Mouse (Mus musculus) monocyte, adult 5-6 weeks (primary cell): ENCODE results near the gene Tshr. TPM values are rescaled to one million over a fixed set of nuclear protein-coding genes. Genes with fewer than 3 reads are reported as not detected.
A peak's percentile ranks its signal among the peaks of the same experiment; 100 is the strongest.
"Not testable (repeated sequence)": the region's sequence is repeated elsewhere in the genome, so short reads cannot be mapped to it uniquely, and the experiment has no call there.

Source experiments
- ATAC-seq: fragments of 153-309, 156-312 bp; replicated peaks from 2 replicates; pipeline ENCODE4 v1.8.0; 2017; ENCODE audit warnings: mild to moderate bottlenecking; ENCODE audit not compliant: low TSS enrichment, insufficient number of reproducible peaks, severe bottlenecking, poor library complexity, low FRiP score
- total RNA-seq: library from RNA; stranded (forward); fragments of 200-1000, 200-491, 200-594 nt; gene quantifications from 3 replicates; pipeline ENCODE4 v1.2.3, GENCODE M21; 2017

The Tshr gene
- total RNA-seq, 1 experiment from 2014 or later, result not detected

GRCm38 (mm10) chr12:91488406-91488805 lies 104.0 kb downstream of the Tshr start:
- no peak for ATAC-seq

GRCm38 (mm10) chr12:91495497-91496225 lies 111.3 kb downstream of the Tshr start:
- ATAC-seq, result no peak

DNA sequence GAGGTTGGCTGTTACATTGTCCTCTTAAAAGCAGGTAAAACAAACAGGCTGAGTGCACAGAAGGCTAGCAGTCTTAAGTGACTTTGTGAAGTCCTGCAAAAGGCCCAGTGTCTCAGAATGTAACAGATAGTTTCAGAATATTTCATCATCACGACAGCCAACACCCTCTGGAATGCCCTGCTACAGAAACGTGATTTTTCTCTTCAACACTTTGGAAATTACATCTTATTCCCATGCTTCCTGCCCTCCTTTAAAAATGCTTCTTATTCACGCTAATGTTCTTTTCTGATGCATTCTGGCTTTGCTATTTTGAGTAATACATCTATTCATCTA lies 111.8 kb downstream of the Tshr start:
- no peak for ATAC-seq

DNA sequence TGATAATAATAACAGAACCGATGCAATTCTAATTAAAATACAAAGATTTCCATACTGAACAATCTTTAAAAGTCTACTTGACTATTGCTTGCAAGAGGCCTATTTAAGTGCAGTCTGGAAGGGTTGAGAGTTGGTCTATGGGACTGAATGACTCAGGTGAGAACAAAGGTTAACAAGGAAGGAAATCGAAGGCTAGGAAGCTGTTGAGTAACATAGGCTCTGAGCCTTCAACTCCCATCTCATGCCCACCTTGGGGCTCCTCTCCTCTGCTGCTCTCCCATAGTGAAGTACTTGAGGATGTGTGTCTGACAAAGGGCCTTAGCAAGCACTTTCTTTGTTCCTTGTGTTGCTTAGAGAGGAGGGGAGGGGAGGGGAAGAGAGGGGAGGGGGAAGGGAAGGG lies 116.1 kb downstream of the Tshr start:
- ATAC-seq, result no peak

DNA sequence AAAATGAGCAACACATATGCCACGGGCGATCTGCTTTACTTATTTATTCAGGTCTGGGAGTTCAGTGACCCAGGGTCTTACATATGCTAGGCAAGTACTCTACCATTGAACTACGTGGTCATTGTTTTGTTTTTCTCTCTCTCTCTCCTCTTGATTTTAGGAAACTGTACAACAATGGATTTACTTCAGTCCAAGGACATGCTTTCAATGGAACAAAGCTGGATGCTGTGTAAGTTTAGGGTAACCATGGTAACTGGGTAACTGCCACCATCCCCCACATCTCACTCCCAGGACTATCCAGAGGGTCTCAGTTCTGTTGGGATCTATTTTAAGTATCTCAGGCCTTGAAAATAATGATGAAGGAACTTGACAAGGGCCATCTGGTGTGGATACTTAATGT lies 127.4 kb downstream of the Tshr start:
- ATAC-seq, result no peak

DNA sequence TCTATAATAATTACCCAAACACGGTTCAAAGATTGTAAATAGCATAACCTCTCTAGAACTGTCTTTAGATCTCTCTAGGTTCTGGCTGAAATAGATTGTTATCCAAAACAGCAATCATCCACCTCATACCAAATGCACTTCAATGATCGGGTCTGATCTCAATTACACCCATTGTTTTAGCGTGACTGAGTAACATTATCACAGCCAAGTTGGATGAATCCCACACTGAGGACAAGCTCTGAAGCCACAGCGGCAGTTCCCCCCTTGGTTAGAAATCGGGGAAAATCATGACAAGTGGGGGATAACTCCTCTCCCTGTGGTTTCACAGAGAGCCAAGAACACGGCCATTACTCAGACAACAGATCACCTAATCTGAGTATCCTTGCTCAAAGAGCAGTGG lies 129.6 kb downstream of the Tshr start:
- no peak for ATAC-seq

DNA sequence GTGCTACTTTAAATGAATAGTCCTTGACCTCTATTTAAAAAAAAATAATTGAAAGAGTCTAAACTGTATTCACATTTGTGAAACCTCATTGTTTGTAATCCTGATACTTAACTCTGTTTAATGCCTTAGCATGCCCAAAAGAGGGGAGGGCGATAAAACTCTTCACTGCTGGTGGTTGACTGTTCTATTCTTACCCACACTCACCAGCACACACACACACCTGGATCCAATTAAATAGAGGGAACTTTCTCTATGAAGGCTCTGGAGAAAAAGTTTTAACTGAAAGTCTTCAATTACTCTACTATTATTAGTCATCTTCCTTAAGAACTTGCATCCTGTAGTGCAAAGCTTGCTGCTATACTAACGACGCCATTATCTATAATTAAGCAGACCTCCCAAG lies 133.4 kb downstream of the Tshr start:
- no peak for ATAC-seq

GRCm38 (mm10) chr12:91523626-91524025 lies 139.3 kb downstream of the Tshr start:
- ATAC-seq, result no peak

- ATAC-seq, result peak; percentile 79
These were observed 150.2 kb downstream of the Tshr start for GRCm38 (mm10) chr12:91534514-91534913.

- ATAC-seq, result no peak
These were observed 155.8 kb downstream of the Tshr start for GRCm38 (mm10) chr12:91540202-91540601.

- no peak for ATAC-seq
These were observed 165.1 kb downstream of the Tshr start for GRCm38 (mm10) chr12:91549471-91549870.

DNA sequence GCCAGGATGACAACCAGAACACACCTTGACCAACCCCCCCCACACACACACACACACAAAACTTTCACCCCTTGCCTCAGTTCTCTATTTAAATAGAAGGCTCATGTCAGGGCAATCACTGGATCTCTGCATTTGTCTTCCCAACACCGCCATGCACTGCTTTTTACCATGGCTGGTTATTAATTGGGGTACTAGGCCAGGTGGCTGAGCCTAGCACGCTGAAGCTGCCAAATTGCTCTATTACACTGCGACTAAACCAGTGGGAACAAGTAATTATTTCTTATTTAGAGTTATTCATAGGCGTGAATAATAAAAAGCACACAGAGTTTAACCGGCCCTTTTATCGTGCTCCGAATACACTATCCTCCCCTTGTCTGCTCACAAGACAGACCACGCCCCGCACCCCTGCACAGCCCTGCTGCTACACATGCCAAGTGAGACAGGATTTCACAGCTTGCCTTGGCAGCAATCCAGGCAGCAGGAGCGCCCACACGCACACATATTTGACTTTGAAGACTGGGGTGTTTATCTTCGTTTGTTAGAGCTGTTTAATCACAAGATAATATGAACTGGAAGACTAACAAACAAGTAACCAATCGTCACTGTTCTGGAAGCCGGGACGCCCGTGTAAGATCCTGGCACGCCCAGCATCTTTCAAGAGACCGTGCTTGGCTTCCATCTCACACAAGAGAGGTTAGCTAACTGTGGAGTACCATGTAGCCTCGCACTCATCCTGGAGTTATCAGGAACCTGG lies 167.6 kb downstream of the Tshr start:
- no peak for ATAC-seq

- ATAC-seq, result not testable (repeated sequence)
These were observed 173.1 kb downstream of the Tshr start for GRCm38 (mm10) chr12:91557358-91558005.

DNA sequence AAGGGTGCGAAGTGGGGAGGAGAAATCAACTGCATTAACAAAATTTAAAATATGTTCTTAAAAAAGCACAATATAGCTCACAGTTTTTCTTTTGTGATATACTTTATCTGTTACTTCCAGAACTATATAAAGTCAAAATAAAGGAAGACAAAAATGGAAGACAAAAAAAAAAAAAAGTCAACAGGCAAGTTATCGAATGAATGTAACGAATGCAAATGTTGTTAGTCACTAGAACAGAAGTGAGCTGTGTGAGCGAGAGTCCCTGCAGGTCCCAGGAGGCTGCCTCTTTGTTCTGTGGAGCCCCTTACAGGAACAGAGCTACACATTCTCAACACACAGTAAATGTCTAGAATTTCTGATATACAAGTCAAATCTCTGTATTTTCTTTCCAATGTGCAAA lies 173.8 kb downstream of the Tshr start:
- not testable (repeated sequence) for ATAC-seq

- no peak for ATAC-seq
These were observed 182.8 kb downstream of the Tshr start for GRCm38 (mm10) chr12:91567145-91567544.

DNA sequence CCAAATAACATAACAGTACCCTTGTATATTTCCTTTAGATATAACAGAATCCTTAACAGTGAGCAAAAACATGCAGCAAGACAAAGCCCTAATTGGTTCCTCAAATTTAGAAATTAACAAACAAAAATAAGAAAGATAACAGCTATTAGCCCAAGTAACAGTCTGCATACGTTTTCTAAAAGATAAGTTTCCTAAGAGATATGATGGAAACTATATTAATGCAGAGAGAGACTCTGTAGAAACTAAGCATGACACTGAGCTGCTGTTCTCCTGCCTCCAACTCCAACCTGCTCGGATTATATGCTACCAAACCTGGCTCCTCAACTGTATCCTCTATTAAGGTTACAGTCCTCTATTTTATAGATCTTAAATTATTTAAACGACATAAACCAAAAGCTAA lies 184.9 kb downstream of the Tshr start:
- no peak for ATAC-seq

DNA sequence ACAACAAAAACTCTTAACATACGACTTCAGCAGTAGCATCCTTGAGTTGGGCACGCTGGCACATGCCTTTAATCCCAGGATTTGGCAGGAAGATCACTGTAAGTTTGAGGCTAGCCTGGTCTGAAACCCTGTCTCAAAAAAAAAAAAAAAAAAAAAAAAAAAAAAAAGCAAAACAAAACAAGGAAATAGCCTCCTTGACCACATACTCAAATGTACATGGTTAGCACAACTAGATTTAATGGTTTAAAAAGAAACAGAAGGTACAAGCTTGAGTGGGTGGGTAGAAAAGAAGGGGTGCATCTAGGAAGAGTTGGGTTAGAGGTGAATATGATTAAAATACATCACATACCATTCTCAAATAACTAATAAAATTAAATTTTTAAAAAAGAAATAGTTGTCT lies 187.3 kb downstream of the Tshr start:
- no peak for ATAC-seq

- ATAC-seq, result no peak
These were observed 195.3 kb downstream of the Tshr start for GRCm38 (mm10) chr12:91579665-91580064.

DNA sequence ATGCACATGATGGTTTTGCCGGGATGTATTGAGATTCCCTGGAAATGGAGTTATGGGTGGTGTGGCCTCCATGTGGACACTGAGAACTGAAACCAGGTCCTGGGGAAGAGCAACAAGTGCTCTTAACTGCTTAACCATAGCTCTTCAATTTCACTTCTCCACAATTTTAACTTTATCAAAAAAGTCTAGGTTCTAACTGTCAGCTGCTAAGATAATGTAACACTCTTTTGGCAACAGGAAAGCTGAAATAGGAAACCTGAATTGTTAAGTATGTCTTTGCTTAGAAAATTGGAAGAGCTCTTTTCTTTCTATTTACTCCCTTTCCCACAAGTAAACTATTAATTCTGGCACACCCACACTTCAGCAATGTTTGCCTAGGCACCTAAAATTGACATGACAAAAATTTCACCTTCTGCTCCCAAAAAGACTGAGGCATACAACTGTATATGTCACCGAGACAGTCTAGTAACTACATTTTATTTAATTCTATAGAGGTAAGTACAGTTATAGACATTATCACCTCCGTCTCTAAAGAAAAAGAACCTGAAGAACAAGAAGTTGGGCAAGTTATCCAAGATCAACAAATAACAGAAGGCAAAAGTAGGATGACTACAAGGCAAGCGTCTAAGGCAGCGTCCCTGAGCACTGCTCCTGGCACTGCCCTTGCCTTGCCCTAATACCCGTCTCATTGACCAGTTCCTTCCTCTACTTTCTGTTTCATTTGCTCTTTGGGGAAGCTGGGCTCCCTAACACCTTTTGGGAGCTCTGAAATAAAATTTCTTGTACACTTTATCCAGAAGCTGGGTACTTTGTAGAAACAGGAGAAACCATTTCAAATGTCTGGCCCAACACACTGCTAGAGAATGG lies 197.1 kb downstream of the Tshr start:
- ATAC-seq, result peak; percentile 51; the same call in 1 of the 2 replicates
